Mouse (Mus musculus): ENCODE data around the gene Tfeb. TPM values are rescaled to one million over a fixed set of nuclear protein-coding genes. Genes with fewer than 3 reads are reported as not detected.

The Tfeb gene
- polyA plus RNA-seq, 1 experiment from 2014 or later, result 19.6 TPM

- H3K4me2 ChIP-seq (replicated peaks; ENCODE audit: low read depth, low read length), result no peak overlapping the region
- H3K9me3 ChIP-seq (ENCODE audit: low read length), result peaks cover 8% of the 10 kb centered on the region; the same call in 1 of the 2 replicates
- 58% methylated on average over 14 of the region's 14 CpGs for WGBS
- H3K4me3 ChIP-seq (ENCODE audit: low read length), result no peak overlapping the region
- H3K27me3 ChIP-seq (ENCODE audit: insufficient read depth, low read length), result no peaks in the 10 kb centered on the region
- H3K27ac ChIP-seq (ENCODE audit: low read length), result no peak overlapping the region
- H3K9ac ChIP-seq (replicated peaks; ENCODE audit: low read length), result 0 out of 2 replicates have a peak overlapping the region, but pooled peaks have one; percentile 31
- H3K4me1 ChIP-seq (ENCODE audit: insufficient read depth, low read length), result peaks cover 9% of the 10 kb centered on the region; the same call in 1 of the 2 replicates
- 0 out of 2 replicates have a peak, but pooled peaks cover 3% of the 10 kb centered on the region for H3K36me3 ChIP-seq (ENCODE audit: insufficient read depth, low read length)
- peak; percentile 72 for ATAC-seq (ENCODE audit: low FRiP score, low TSS enrichment)
Measured at GRCm38 (mm10) chr17:47748791-47749553, 12.1 kb downstream of the Tfeb start.

DNA sequence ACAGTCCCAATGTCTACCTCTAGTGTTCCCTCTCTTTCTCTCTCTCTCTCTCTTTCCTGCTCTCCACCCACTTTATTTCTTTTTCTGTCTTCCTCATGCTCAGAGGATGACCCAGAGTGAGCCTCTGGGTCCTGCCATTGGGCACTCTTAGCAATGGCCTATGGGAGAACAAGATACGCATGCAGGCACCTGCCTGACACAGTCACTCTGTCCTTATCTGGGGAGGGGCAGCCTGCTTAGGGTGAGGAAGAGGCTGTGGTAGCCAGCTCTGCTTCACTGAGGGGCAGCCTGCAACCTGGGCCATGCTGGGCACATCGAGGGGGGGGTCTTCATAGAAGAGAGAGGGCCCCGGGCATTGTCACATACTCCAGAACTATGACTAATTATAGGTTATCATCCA is 12.8 kb downstream of the Tfeb start:
- 80% methylated on average over 3 of the region's 3 CpGs for WGBS
- no peak overlapping the region for H3K27ac ChIP-seq (ENCODE audit: low read length)
- peaks cover 7% of the 10 kb centered on the region; the same call in 1 of the 2 replicates for H3K9me3 ChIP-seq (ENCODE audit: low read length)
- no peak overlapping the region for H3K4me3 ChIP-seq (ENCODE audit: low read length)
- no peak overlapping the region for H3K9ac ChIP-seq (replicated peaks; ENCODE audit: low read length)
- no peak for ATAC-seq (ENCODE audit: low FRiP score, low TSS enrichment)
- peaks cover 9% of the 10 kb centered on the region; the same call in 1 of the 2 replicates for H3K4me1 ChIP-seq (ENCODE audit: insufficient read depth, low read length)
- H3K27me3 ChIP-seq (ENCODE audit: insufficient read depth, low read length), result no peaks in the 10 kb centered on the region
- 0 out of 2 replicates have a peak, but pooled peaks cover 3% of the 10 kb centered on the region for H3K36me3 ChIP-seq (ENCODE audit: insufficient read depth, low read length)
- no peak overlapping the region for H3K4me2 ChIP-seq (replicated peaks; ENCODE audit: low read depth, low read length)

DNA sequence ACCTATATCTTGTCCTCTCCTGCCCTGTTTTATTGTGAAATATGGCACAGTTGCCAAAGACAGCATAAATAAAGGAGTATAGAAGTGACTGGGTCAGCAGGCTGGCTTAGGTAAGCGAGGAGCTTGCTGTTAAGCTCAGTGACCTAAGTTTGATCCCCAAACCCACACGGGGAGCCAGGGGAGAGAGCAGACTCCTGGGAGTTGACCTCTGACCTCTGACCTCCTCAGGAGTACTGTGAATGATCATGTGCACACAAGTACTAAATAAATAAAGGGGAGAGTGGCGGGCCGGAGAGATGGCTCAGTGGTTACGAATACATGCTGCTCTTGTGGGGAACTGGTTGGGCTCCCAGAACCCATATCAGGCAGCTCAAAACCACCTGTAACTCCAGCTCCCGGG is 13.3 kb downstream of the Tfeb start:
- 55% methylated on average over 6 of the region's 6 CpGs for WGBS
- no peak for ATAC-seq (ENCODE audit: low FRiP score, low TSS enrichment)
- Histone ChIP-seq H3K9me3 (ENCODE audit: low read length) (peaks cover 2% of the 10 kb centered on the region; the same call in 1 of the 2 replicates), H3K4me1 (ENCODE audit: insufficient read depth, low read length) (peaks cover 9% of the 10 kb centered on the region; the same call in 1 of the 2 replicates), H3K4me2 (replicated peaks; ENCODE audit: low read depth, low read length) (no peak overlapping the region), H3K27ac (ENCODE audit: low read length) (no peak overlapping the region), H3K4me3 (ENCODE audit: low read length) (no peak overlapping the region), H3K9ac (replicated peaks; ENCODE audit: low read length) (no peak overlapping the region), H3K36me3 (ENCODE audit: insufficient read depth, low read length) (0 out of 2 replicates have a peak, but pooled peaks cover 3% of the 10 kb centered on the region), H3K27me3 (ENCODE audit: insufficient read depth, low read length) (no peaks in the 10 kb centered on the region)

GRCm38 (mm10) chr17:47751811-47752210 is 15.0 kb downstream of the Tfeb start:
- WGBS, result 75% methylated on average over 5 of the region's 5 CpGs
- Histone ChIP-seq H3K27me3 (ENCODE audit: insufficient read depth, low read length) (no peaks in the 10 kb centered on the region), H3K9ac (replicated peaks; ENCODE audit: low read length) (no peak overlapping the region), H3K36me3 (ENCODE audit: insufficient read depth, low read length) (0 out of 2 replicates have a peak, but pooled peaks cover 3% of the 10 kb centered on the region), H3K9me3 (ENCODE audit: low read length) (0 out of 2 replicates have a peak, but pooled peaks cover 2% of the 10 kb centered on the region), H3K4me2 (replicated peaks; ENCODE audit: low read depth, low read length) (no peak overlapping the region), H3K4me1 (ENCODE audit: insufficient read depth, low read length) (peaks cover 14% of the 10 kb centered on the region; the same call in 1 of the 2 replicates), H3K4me3 (ENCODE audit: low read length) (no peak overlapping the region), H3K27ac (ENCODE audit: low read length) (no peak overlapping the region)
- no peak for ATAC-seq (ENCODE audit: low FRiP score, low TSS enrichment)

DNA sequence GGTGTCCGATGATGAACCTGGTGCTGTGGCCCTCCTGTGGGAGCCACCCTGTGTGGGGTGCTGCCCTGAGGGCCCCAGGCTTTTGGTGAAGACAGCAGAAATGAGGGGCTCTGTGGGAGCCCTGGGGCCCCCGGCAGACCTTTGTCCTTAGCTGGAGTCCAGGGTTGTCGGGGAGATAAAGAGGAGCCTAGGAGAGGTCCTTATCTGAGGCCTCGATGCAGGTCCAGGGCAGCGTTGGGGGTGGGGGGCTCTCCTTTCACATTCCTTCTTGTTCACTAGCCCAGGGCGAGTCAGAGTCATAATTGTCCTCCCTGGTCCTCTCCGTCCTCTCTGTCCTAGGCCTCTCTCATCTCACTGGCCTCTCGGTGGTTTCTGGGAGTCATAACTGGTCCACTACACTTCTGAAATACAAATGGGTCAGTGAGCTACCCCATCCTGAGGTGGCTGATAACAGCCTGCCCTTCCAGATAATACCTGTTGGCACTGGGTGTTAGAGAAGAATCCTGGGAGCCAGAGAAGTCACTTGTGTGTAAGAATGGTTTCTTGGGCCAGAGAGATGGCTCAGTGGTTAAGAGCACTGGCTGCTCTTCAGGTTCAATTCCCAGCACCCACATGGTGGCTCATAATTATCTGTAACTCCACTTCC is 16.4 kb downstream of the Tfeb start:
- Histone ChIP-seq H3K27me3 (ENCODE audit: insufficient read depth, low read length) (no peaks in the 10 kb centered on the region), H3K9me3 (ENCODE audit: low read length) (0 out of 2 replicates have a peak, but pooled peaks cover 2% of the 10 kb centered on the region), H3K36me3 (ENCODE audit: insufficient read depth, low read length) (0 out of 2 replicates have a peak, but pooled peaks cover 3% of the 10 kb centered on the region), H3K9ac (replicated peaks; ENCODE audit: low read length) (no peak overlapping the region), H3K27ac (ENCODE audit: low read length) (no peak overlapping the region), H3K4me1 (ENCODE audit: insufficient read depth, low read length) (peaks cover 14% of the 10 kb centered on the region; the same call in 1 of the 2 replicates), H3K4me3 (ENCODE audit: low read length) (no peak overlapping the region), H3K4me2 (replicated peaks; ENCODE audit: low read depth, low read length) (no peak overlapping the region)
- 88% methylated on average over 8 of the region's 8 CpGs for WGBS
- no peak for ATAC-seq (ENCODE audit: low FRiP score, low TSS enrichment)

DNA sequence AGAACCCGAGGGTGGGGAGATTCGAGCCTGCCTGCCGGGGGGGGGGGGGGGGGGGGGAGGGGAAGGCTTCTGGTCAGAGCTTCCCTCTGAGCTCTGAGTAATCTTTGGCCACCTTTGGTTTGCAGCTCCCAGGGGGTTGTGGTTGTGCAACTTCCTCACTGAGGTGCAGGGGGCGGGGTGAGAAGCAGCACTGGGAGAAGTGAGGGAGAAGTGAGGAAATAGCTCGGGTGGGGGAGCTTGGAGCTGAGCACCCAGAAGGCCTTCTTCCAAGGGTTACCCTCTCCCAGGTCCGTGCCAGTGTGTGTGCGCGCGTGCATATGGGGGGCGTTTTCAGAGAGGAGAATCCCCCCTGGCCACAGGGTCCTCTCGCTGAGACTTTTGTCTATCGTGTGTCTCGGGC is 17.4 kb downstream of the Tfeb start:
- no peaks in the 10 kb centered on the region for H3K27me3 ChIP-seq (ENCODE audit: insufficient read depth, low read length)
- 0 out of 2 replicates have a peak, but pooled peaks cover 2% of the 10 kb centered on the region for H3K9me3 ChIP-seq (ENCODE audit: low read length)
- WGBS, result 84% methylated on average over 11 of the region's 13 CpGs
- H3K4me1 ChIP-seq (ENCODE audit: insufficient read depth, low read length), result peaks cover 6% of the 10 kb centered on the region; the same call in 1 of the 2 replicates
- H3K36me3 ChIP-seq (ENCODE audit: insufficient read depth, low read length), result 0 out of 2 replicates have a peak, but pooled peaks cover 3% of the 10 kb centered on the region
- no peak overlapping the region for H3K4me2 ChIP-seq (replicated peaks; ENCODE audit: low read depth, low read length)
- no peak overlapping the region for H3K4me3 ChIP-seq (ENCODE audit: low read length)
- ATAC-seq (ENCODE audit: low FRiP score, low TSS enrichment), result no peak
- no peak overlapping the region for H3K9ac ChIP-seq (replicated peaks; ENCODE audit: low read length)
- no peak overlapping the region for H3K27ac ChIP-seq (ENCODE audit: low read length)

GRCm38 (mm10) chr17:47756366-47756765 is 19.5 kb downstream of the Tfeb start:
- no peak overlapping the region for H3K4me2 ChIP-seq (replicated peaks; ENCODE audit: low read depth, low read length)
- no peak overlapping the region for H3K4me3 ChIP-seq (ENCODE audit: low read length)
- H3K9me3 ChIP-seq (ENCODE audit: low read length), result 0 out of 2 replicates have a peak, but pooled peaks cover 2% of the 10 kb centered on the region
- peaks cover 5% of the 10 kb centered on the region; the same call in 1 of the 2 replicates for H3K4me1 ChIP-seq (ENCODE audit: insufficient read depth, low read length)
- no peak overlapping the region for H3K9ac ChIP-seq (replicated peaks; ENCODE audit: low read length)
- 0 out of 2 replicates have a peak, but pooled peaks cover 3% of the 10 kb centered on the region for H3K36me3 ChIP-seq (ENCODE audit: insufficient read depth, low read length)
- no peaks in the 10 kb centered on the region for H3K27me3 ChIP-seq (ENCODE audit: insufficient read depth, low read length)
- peak; percentile 32; the same call in 1 of the 2 replicates for ATAC-seq (ENCODE audit: low FRiP score, low TSS enrichment)
- H3K27ac ChIP-seq (ENCODE audit: low read length), result no peak overlapping the region
- WGBS, result 31% methylated on average over 6 of the region's 6 CpGs

DNA sequence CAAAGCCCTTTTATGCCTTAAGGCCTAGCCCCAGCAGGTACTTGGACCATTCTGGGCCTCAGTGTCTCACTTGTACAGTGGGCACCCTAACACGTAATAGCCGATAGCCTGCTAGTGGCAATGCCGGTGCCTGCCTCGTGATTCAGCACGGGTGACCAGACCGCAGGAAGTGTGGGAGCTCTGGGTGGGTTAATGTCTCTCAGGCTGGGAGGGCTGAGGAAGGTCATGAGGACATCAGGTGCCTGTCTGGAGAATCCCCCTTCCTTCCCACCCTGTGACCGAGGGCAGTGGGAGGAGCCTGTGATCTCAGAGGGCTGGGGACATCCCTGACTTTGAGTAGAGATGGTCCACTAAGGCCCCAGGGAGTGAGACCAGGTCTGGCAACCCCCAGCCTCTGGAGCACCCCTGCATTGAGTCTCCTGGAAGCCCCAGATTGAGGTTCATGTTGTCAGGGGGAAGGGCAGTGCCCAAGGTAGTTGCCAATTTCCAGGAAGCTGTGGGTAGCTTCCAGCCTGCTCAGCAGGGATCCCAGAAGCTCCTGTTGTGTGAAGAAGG is 20.3 kb downstream of the Tfeb start:
- H3K4me3 ChIP-seq (ENCODE audit: low read length), result no peak overlapping the region
- no peaks in the 10 kb centered on the region for H3K9me3 ChIP-seq (ENCODE audit: low read length)
- no peak overlapping the region for H3K4me2 ChIP-seq (replicated peaks; ENCODE audit: low read depth, low read length)
- no peak overlapping the region for H3K27ac ChIP-seq (ENCODE audit: low read length)
- H3K9ac ChIP-seq (replicated peaks; ENCODE audit: low read length), result no peak overlapping the region
- no peaks in the 10 kb centered on the region for H3K27me3 ChIP-seq (ENCODE audit: insufficient read depth, low read length)
- no peaks in the 10 kb centered on the region for H3K36me3 ChIP-seq (ENCODE audit: insufficient read depth, low read length)
- no peak for ATAC-seq (ENCODE audit: low FRiP score, low TSS enrichment)
- H3K4me1 ChIP-seq (ENCODE audit: insufficient read depth, low read length), result peaks cover 6% of the 10 kb centered on the region; the same call in 1 of the 2 replicates
- 67% methylated on average over 7 of the region's 7 CpGs for WGBS

- no peak overlapping the region for H3K4me2 ChIP-seq (replicated peaks; ENCODE audit: low read depth, low read length)
- H3K4me1 ChIP-seq (ENCODE audit: insufficient read depth, low read length), result peaks cover 15% of the 10 kb centered on the region; the same call in 1 of the 2 replicates
- WGBS, result 83% methylated on average over 15 of the region's 15 CpGs
- H3K9me3 ChIP-seq (ENCODE audit: low read length), result no peaks in the 10 kb centered on the region
- H3K4me3 ChIP-seq (ENCODE audit: low read length), result no peak overlapping the region
- H3K27ac ChIP-seq (ENCODE audit: low read length), result no peak overlapping the region
- ATAC-seq (ENCODE audit: low FRiP score, low TSS enrichment), result no peak
- H3K9ac ChIP-seq (replicated peaks; ENCODE audit: low read length), result no peak overlapping the region
- H3K27me3 ChIP-seq (ENCODE audit: insufficient read depth, low read length), result no peaks in the 10 kb centered on the region
- no peaks in the 10 kb centered on the region for H3K36me3 ChIP-seq (ENCODE audit: insufficient read depth, low read length)
Measured at GRCm38 (mm10) chr17:47759702-47760410, 23.0 kb downstream of the Tfeb start.
